Mouse (Mus musculus): ENCODE measurements around the gene Ly6g6d.

The Ly6g6d gene

GRCm38 (mm10) chr17:35100196-35100765, 22.4 kb upstream of the Ly6g6d start:
- DNase-seq (ENCODE audit: extremely low spot score, low read depth, low spot score), result no peak

- DNase-seq (ENCODE audit: extremely low spot score, low read depth, low spot score), result no peak
Observed at GRCm38 (mm10) chr17:35097164-35097655, 19.3 kb upstream of the Ly6g6d start.

DNA sequence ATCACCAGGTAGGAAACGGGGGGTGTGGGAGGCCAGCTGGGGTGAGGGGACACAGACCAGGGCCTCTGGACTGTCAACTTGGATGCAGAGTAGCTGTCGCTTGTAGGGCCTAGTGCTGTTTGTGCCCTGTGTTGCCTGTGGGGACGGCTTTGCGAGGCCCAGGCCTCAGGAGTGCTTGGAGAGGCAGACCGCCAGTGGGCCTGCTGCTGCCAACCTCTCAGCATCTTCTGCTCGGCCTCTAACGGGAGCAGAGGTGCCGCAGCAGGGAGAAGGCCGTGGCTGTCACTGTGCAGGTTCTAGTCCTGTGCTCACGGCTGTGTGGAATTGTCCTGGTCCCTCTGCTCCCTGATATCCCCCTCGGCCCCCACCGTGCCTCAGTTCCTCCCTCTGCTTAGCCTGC, 18.7 kb upstream of the Ly6g6d start:
- no peak for DNase-seq (ENCODE audit: extremely low spot score, low read depth, low spot score)

GRCm38 (mm10) chr17:35094475-35095365, 16.9 kb upstream of the Ly6g6d start:
- no peak for DNase-seq (ENCODE audit: extremely low spot score, low read depth, low spot score)

DNA sequence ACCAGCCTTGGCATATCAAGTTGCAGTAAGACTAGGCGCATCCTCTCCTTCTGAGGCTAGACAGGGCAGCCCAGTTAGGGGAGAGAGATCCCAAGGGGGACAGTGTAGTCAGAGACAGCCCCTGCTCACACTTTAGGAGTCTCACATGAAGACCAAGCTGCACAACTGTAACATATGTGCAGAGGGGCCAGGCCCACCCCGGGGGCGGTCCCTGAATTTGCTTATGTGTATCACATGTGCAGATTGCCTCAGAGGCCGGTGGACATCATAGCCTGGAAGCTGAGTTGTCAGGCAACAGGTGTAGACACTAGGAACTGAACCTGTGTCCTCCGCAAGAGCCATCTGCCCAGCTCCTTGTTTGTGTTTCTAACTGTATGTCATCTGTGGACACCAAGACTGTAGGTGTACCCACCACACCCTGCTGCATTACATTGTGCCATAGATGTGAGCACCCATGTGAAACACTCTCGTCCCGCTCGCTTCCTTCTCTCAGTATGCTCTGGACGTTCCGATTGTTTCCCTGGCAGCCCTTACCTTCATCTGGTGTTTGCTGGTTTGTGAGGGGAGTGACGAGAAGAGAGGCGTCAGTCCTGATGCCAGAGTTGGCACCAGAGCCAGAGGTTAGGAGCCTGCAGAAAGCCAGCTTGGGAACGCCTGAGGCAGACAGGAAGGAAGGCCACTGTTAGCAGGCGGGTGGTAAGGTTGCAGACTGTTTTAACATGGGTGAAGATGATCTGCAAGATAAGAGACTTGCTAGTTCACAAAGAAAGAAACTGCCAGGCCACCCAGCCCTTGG, 14.7 kb upstream of the Ly6g6d start:
- no peak for DNase-seq (ENCODE audit: extremely low spot score, low read depth, low spot score)

GRCm38 (mm10) chr17:35090166-35090932, 12.5 kb upstream of the Ly6g6d start:
- DNase-seq (ENCODE audit: extremely low spot score, low read depth, low spot score), result no peak

DNA sequence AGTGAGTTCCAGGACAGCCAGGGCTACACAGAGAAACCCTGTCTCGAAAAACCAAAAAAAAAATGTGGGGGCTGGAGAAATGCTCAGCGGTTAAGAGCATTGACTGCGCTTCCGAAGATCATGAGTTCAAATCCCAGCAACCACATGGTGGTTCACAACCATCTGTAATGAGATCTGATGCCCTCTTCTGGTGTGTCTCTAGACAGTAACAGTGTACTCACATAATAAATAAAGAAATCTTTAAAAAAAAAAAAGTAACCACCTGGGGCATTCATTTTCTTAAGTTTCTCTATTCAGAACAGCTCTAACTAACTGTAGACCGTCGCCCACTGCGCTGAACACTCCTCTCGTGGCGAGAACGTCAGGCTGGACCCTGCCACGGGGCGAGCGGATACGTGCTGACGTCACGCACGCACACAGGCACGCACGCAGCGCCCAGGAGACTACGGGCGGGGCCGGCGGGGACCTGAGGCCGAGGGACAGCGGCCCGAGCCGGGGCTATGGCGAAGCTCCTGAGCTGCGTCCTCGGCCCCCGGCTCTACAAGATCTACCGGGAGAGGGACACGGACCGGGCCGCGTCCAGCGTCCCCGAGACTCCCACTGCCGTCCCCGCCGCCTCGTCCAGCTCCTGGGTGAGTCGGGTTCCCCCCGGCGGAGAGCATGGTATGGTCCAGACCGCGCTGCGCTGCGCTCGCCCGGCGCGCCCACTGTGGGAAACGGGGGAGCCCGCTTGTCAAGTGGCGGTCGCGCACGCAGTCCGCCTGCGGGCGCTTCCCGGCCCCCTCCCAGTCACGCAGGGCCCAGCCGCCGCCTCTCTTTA, 11.2 kb upstream of the Ly6g6d start, which contains the start of gene Abhd16a:
Gene Abhd16a, plus strand, starts transcription at position 439 of the 820 bp plus-strand sequence.
- peak; percentile 60 for DNase-seq (ENCODE audit: extremely low spot score, low read depth, low spot score)

DNA sequence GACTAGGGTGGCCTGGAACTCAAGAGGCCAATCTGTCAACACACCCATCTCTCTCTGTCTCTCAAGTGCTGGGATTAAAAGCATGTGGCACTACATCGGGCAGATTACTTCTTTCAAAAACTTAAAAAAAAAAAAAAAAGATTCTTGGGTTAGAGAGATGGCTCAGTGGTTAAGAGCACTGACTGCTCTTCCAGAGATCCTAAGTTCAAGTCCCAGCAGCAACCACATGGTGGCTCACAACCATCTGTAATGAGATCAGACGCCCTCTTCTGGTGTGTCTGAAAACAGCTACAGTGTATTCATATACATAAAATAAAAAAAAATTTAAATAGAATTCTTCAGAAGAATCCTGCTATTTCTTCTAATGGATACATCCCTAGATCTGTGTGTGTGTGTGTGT, 10.3 kb upstream of the Ly6g6d start:
- no peak for DNase-seq (ENCODE audit: extremely low spot score, low read depth, low spot score)

DNA sequence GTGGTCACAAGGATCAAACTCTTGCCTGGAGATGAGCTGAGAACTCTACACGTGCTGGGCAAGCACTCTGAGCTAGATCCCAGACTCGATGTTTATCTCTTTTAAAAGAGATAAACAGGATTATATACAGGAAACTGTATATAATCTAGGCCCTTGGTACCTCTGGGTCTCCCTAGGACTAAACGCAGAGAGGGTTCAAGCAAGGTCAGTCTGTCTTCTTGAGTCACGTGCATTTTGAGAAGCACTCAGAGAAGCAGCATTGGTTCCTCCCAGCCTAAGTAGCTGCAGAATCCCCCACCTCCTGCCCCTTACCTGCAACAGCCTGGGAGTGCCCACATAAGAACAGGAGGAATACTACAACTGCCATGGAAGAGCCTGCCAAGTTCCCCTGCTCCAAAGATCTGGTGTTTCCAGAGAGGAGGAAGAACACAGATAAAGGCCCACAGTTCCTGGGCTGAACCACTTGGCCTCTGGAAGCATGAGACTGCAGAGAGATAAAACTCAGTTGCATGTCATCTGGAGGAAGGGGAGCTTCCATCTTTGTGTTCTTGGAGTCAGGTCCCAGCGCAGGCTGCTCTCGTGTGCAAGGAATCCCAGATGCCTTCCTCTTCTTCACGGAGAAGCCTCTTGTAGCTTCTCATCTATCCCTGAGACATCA, 7.5 kb upstream of the Ly6g6d start, which contains the start of gene Ly6g6f:
Gene Ly6g6f, minus strand, starts transcription at position 403 of the 658 bp plus-strand sequence.
- DNase-seq (ENCODE audit: extremely low spot score, low read depth, low spot score), result no peak

DNA sequence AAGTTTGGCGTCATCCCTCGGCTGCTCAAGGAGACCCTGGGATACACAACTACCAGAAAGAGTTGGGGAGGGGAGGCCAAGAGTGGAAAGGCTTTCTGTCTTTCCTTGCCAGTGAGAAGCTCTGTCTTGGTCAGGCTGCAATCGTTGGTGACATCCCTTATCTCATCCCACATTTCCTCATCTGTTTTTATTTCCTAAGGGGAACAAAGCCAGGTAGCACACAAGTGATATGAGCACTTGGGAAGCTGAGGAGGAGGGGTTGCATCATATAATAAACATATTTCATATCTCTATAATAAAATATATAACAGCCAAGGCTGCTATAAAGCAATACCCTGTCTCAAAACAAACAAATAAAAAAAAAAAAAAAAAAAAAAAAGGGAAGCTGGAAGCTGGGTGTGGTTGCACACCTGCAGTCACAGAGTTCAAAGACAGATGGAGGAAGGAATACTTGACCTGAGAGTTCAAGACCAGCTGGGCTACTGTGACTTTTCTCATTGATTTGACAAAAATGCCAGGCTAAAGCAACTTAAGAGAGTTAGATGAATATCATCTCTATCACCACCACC, 6.1 kb upstream of the Ly6g6d start:
- DNase-seq (ENCODE audit: extremely low spot score, low read depth, low spot score), result no peak

GRCm38 (mm10) chr17:35082841-35083576, 5.1 kb upstream of the Ly6g6d start:
- no peak for DNase-seq (ENCODE audit: extremely low spot score, low read depth, low spot score)

DNA sequence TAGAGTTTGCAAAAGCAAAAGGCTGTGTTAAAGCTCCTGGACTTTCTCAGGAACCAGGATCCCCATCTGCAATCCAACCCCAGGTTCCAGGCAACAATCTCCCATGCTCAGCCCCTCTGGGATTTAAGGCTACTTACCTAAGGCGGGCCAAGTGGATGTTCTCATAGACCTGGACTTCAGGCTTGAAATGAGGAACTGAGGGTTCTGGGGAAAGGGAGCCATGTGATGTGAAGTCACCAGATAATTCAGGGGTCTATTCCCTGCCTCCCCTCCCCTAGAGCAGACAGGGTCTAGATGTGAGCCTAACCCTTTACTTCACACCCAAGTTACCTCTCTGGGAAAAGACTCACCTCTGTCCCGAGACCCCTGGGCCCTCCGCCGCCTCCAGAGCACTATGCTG, 2.8 kb upstream of the Ly6g6d start:
- no peak for DNase-seq (ENCODE audit: extremely low spot score, low read depth, low spot score)

GRCm38 (mm10) chr17:35080248-35080647, 2.4 kb upstream of the Ly6g6d start:
- DNase-seq (ENCODE audit: extremely low spot score, low read depth, low spot score), result no peak

- DNase-seq (ENCODE audit: extremely low spot score, low read depth, low spot score), result no peak
Observed at GRCm38 (mm10) chr17:35079778-35080177, 1.9 kb upstream of the Ly6g6d start.

GRCm38 (mm10) chr17:35077285-35077684, 580 bp downstream of the Ly6g6d start:
- no peak for DNase-seq (ENCODE audit: extremely low spot score, low read depth, low spot score)

- DNase-seq (ENCODE audit: extremely low spot score, low read depth, low spot score), result no peak
Observed at GRCm38 (mm10) chr17:35076507-35077176, 1.2 kb downstream of the Ly6g6d start, which contains the start of gene Ly6g6e. Gene Ly6g6e (plus strand): TSS chr17:35076902.

GRCm38 (mm10) chr17:35074097-35074496, 3.8 kb downstream of the Ly6g6d start:
- no peak for DNase-seq (ENCODE audit: extremely low spot score, low read depth, low spot score)

DNA sequence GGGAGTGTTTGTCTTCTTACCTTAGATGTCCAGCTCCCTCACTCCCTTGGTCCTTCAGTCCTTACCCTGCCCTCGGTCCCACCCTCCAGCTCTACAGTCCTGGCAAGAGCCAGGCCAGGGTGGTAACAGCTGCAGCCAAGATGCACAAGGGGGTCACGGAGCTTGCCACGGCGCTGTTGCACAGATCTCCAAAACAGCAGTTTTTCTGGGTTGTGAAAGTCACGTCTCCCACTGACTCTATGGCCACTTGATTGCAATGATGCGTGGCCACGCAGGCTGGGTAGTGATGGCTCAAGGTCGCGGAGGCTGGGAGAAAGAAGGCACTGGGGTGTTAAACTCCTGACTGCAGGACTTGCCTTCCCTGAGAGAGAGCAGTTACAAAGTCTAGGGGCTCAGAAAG, 6.4 kb downstream of the Ly6g6d start:
- DNase-seq (ENCODE audit: extremely low spot score, low read depth, low spot score), result no peak

Data from hindlimb bud, embryonic 11.5 days (tissue).